Mouse (Mus musculus): ENCODE measurements around the gene Rassf5.

DNA sequence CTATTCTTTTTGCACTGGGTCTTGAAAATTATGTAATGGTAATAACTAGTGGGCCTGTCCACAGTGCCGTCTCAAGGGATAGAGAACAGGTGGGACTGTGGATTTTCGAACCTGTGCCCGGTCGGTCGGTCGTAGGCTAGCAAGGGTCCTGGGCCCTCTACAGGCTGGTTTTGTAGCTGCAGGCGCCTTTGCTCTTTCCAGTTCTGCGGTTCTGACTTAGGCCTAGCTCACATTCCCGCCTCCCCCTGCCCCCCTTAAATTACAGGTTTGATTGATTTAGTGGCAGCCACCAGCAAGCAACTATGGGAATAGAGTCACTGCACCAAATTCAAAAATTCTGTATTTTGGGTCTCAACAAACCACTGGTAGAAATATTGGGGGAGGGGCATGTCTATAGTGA lies 868 bp upstream of the Rassf5 start:
- TF ChIP-seq USF1 (IDR thresholded peaks at IDR 0.05; ENCODE audit: low read depth): no peak
- TF ChIP-seq POLR2A (IDR thresholded peaks at IDR 0.05; ENCODE audit: insufficient read length, low read depth): no peak
- no peak for TF ChIP-seq CEBPB (IDR thresholded peaks at IDR 0.05; ENCODE audit: insufficient read depth, poor library complexity, severe bottlenecking)
- no peak for TF ChIP-seq TCF3 (IDR thresholded peaks at IDR 0.05; ENCODE audit: insufficient read length, low read depth)
- TF ChIP-seq MAX (IDR thresholded peaks at IDR 0.05; ENCODE audit: low read depth): no peak
- TF ChIP-seq MYOD1 (IDR thresholded peaks at IDR 0.05; ENCODE audit: control insufficient read depth in 1 of 3, insufficient read length in 2 of 3, low read depth in 2 of 3): no peak
- TF ChIP-seq TCF12 (IDR thresholded peaks at IDR 0.05; ENCODE audit: insufficient read depth, poor library complexity, severe bottlenecking): no peak
- TF ChIP-seq SRF (IDR thresholded peaks at IDR 0.05; ENCODE audit: control insufficient read depth, insufficient read length, low read depth): no peak
- no peak for TF ChIP-seq REST (IDR thresholded peaks at IDR 0.05; ENCODE audit: insufficient read depth, insufficient read length)
- TF ChIP-seq MYOG (IDR thresholded peaks at IDR 0.05; ENCODE audit: control insufficient read depth in 1 of 3, insufficient read depth in 1 of 3, insufficient read length in 2 of 3, low read depth in 2 of 3): no peak
- TF ChIP-seq POLR2AphosphoS2 (IDR thresholded peaks at IDR 0.05; ENCODE audit: insufficient read length, low read depth): no peak
- TF ChIP-seq E2F4 (IDR thresholded peaks at IDR 0.05; ENCODE audit: insufficient read depth): no peak
